Mouse (Mus musculus) liver, postnatal 0 days (tissue): ENCODE measurements around the gene Gmds.

ENCODE experiments used
- CTCF ChIP-seq: sonication (generic); IDR thresholded peaks from 2 replicates; pipeline ENCODE4 v1.5.1; 2016; ENCODE audit warnings: antibody characterized with exemption, low read depth
- EP300 ChIP-seq: IDR thresholded peaks from 2 replicates; pipeline ENCODE4 v1.6.1; 2016; ENCODE audit warnings: antibody characterized with exemption, low read depth, mild to moderate bottlenecking

DNA sequence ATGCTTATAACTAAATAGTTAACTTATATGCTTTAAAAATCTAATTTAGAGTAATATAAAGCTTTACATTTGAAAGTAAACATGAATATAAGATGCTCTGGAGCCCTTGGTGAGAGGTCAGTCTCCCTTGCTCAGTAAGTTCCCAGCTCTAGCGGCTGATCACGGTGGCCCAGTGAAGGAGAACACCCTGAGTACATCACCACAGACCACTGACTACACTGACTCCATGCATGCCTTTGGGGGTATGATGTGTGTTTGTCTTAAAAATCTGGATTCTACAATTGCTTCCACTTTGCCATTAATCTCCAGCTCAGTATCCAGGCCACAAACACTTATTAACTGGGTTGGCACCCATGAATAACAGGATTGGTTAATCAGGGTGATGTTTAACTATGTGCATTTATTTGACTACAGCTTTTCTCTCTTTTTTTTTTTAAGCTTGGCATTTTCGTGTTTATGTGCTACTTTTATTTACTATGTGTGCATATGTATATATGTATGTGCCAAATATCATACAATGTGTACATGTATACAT is 393.8 kb downstream of the Gmds start:
- TF ChIP-seq EP300 (no peak), CTCF (no peak)
